Comparison of ENCODE assay signal across 8 mouse cellular contexts in the genomic region with DNA sequence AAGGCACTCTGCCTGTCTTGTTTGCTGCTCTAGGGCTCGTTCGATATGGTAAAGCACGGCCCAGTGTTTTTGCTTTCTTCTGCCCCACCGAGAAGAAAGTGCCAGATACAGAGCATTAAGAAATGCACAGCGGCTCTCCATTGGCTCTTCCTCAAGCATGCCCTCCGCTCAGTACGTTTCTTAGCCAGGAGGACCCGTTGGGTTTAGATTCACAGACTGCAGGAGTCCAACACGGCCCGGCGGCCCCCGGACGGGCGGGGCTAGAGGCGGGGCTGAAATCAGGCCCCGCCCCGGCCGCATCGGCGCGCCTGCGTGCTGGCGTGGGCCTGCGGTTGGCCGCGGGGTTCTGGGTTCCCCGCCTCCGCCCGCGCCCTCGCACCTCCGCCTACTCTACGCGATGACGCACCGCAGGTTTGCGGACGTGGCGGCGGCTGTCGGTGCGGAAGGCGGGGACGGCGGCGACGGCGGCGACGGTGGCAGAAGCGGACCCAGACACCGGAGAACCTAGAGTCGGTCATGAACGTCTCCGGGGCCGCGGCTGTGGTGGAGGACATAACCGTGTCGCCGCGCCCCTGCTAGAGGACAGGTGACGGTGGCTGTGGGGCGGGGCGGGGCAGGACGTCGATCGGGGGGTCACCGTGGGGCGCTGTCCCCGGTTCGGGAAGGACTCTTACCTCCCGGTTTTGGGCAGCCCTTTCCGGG. TPM values are rescaled to one million over a fixed set of nuclear protein-coding genes. Genes with fewer than 3 reads are reported as not detected.
DNase-seq lines count a peak whose midpoint lies in the region; ATAC-seq lines count a peak whose summit lies in the region.

Gene Lysmd3, plus strand, starts transcription at position 313 of the 702 bp plus-strand sequence.

- H3K4me1 ChIP-seq in hindbrain, embryonic 13.5 days (replicated peaks), result peaks cover 26% of the 10 kb centered on the region

- peaks cover 7% of the 10 kb centered on the region; the same call in 1 of the 2 replicates for H3K36me3 ChIP-seq in hindbrain, embryonic 13.5 days

- H3K9me3 ChIP-seq in hindbrain, embryonic 13.5 days, result no peaks in the 10 kb centered on the region

- H3K4me2 ChIP-seq in hindbrain, embryonic 13.5 days, result peak within 1 kb of the TSS; percentile 84

- H3K9ac ChIP-seq in hindbrain, embryonic 13.5 days, result peak within 1 kb of the TSS; percentile 92

- peak within 1 kb of the TSS; percentile 83 for H3K4me3 ChIP-seq in hindbrain, embryonic 13.5 days

- ATAC-seq in hindbrain, embryonic 13.5 days (ENCODE audit: low FRiP score), result peak; percentile 99

- peak; percentile 93 for DNase-seq in NIH3T3 (ENCODE audit: low read depth)
- peak; percentile 97 to 98 for DNase-seq in cerebellum, postnatal 10 days
- peak; percentile 79 to 86 for DNase-seq in frontal cortex, postnatal 14 days (ENCODE audit: low spot score in 2 of 2)
- DNase-seq in layer of hippocampus, postnatal 25 days (ENCODE audit: extremely low spot score in 1 of 2, low spot score in 1 of 2), result peak; percentile 85 to 88
- DNase-seq in lung, postnatal 25 days (ENCODE audit: low spot score), result peak; percentile 92
- peak; percentile 95 for DNase-seq in retina, embryonic 14.5 days (ENCODE audit: low spot score)
- DNase-seq in thymus, postnatal 4 days, result peak; percentile 94

- WGBS in hindbrain, embryonic 13.5 days, result under 1% methylated on average over 65 of the region's 73 CpGs

- H3K27ac ChIP-seq in hindbrain, embryonic 13.5 days, result peak within 1 kb of the TSS; percentile 94

- no peaks in the 10 kb centered on the region for H3K27me3 ChIP-seq in hindbrain, embryonic 13.5 days

RNA-seq across cellular contexts. Expression of gene Lysmd3, which starts in this region (rescaled TPM):
- 19.5 and 20.8 TPM in 2 replicates for polyA plus RNA-seq in hindbrain, embryonic 13.5 days (2015; fragmentation: Nextera tagmentation; extraction: Ambion mirVana)
- total RNA-seq in layer of hippocampus, postnatal 25 days (2021), result 10 to 100 TPM in 1 of 2 experiments, 1 to 10 TPM in 1; 9.8 to 12.3 TPM

Comparison
In these comparisons a context has a peak if more than half of its experiments do, and no peak if none do; other contexts are left out.
1. Peak in every context shown above with its lines: DNase-seq, ATAC-seq, H3K4me3 ChIP-seq and H3K27ac ChIP-seq.